Mouse (Mus musculus) kidney, embryonic 16.5 days (tissue): ENCODE results near the gene Dph5. TPM values are rescaled to one million over a fixed set of nuclear protein-coding genes. Genes with fewer than 3 reads are reported as not detected.

Source experiments
- ATAC-seq: fragments of 200-750 bp; cut with Nextera tagmentation; 2 replicates; pipeline ENCODE4 v1.8.0; 2017; ENCODE audit warnings: moderate TSS enrichment; ENCODE audit not compliant: low FRiP score, low TSS enrichment
- H3K27ac ChIP-seq: fragments of 300-500 bp; sonication (generic); 2 replicates; pipeline ENCODE4 v1.5.1; 2014; ENCODE audit warnings: low read length
- H3K27me3 ChIP-seq: fragments of 300-500 bp; sonication (generic); 2 replicates; pipeline ENCODE4 v1.6.1; 2014; ENCODE audit warnings: low read length, control low read depth, mixed read lengths; ENCODE audit not compliant: insufficient read depth
- H3K36me3 ChIP-seq: fragments of 300-500 bp; sonication (generic); 2 replicates; pipeline ENCODE4 v1.6.1; 2014; ENCODE audit warnings: low read length, control low read depth, mixed read lengths; ENCODE audit not compliant: insufficient read depth
- H3K4me1 ChIP-seq: fragments of 300-500 bp; sonication (generic); 2 replicates; pipeline ENCODE4 v1.6.1; 2014; ENCODE audit warnings: low read length, control low read depth, mixed read lengths; ENCODE audit not compliant: insufficient read depth
- H3K4me2 ChIP-seq: fragments of 300-500 bp; sonication (generic); replicated peaks from 2 replicates; pipeline ENCODE4 v1.6.1; 2014; ENCODE audit warnings: low read depth, low read length
- H3K4me3 ChIP-seq: fragments of 300-500 bp; sonication (generic); 2 replicates; pipeline ENCODE4 v1.5.1; 2014; ENCODE audit warnings: mild to moderate bottlenecking, low read length
- H3K9ac ChIP-seq: fragments of 300-500 bp; sonication (generic); replicated peaks from 2 replicates; pipeline ENCODE4 v1.6.1; 2014; ENCODE audit warnings: low read length
- H3K9me3 ChIP-seq: fragments of 300-500 bp; sonication (generic); 2 replicates; pipeline ENCODE4 v1.6.1; 2016; ENCODE audit warnings: low read length, control low read depth
- WGBS: fragments of 180-500 bp; shearing (Covaris S2); extraction: QIAGEN DNeasy Blood & Tissue Kit; methylation state at CpG from one replicate; pipeline ENCODE4 v1.1.7; 2014; 5-methylcytosine and 5-hydroxymethylcytosine counted together
- polyA plus RNA-seq: library from polyadenylated mRNA; unstranded; fragments of >200 nt; fragmentation: Nextera tagmentation; extraction: Ambion mirVana; gene quantifications from 2 replicates; pipeline ENCODE4 v1.2.1, GENCODE M21; 2015

The Dph5 gene
- polyA plus RNA-seq, 1 experiment from 2014 or later: 27.3 TPM

GRCm38 (mm10) chr3:115926531-115926930 is 38.9 kb downstream of the Dph5 start:
- H3K27me3 ChIP-seq: no peaks in the 10 kb centered on the region
- H3K4me3 ChIP-seq: no peak overlapping the region
- no peak overlapping the region for H3K4me2 ChIP-seq
- H3K9me3 ChIP-seq: no peaks in the 10 kb centered on the region
- peaks cover 6% of the 10 kb centered on the region; the same call in 1 of the 2 replicates for H3K36me3 ChIP-seq
- WGBS: 93% methylated on average over 8 of the region's 8 CpGs
- no peak overlapping the region for H3K9ac ChIP-seq
- ATAC-seq: no peak
- H3K27ac ChIP-seq: no peak overlapping the region
- H3K4me1 ChIP-seq: no peaks in the 10 kb centered on the region

- H3K4me3 ChIP-seq: no peak overlapping the region
- H3K4me2 ChIP-seq: no peak overlapping the region
- H3K27ac ChIP-seq: no peak overlapping the region
- H3K4me1 ChIP-seq: no peaks in the 10 kb centered on the region
- H3K27me3 ChIP-seq: no peaks in the 10 kb centered on the region
- WGBS: 85% methylated on average over 6 of the region's 6 CpGs
- peaks cover 2% of the 10 kb centered on the region; the same call in 1 of the 2 replicates for H3K36me3 ChIP-seq
- no peak overlapping the region for H3K9ac ChIP-seq
- no peak for ATAC-seq
- no peaks in the 10 kb centered on the region for H3K9me3 ChIP-seq
Measured at GRCm38 (mm10) chr3:115931701-115932100, 44.1 kb downstream of the Dph5 start.

- H3K9ac ChIP-seq: no peak overlapping the region
- no peak overlapping the region for H3K4me2 ChIP-seq
- H3K9me3 ChIP-seq: no peaks in the 10 kb centered on the region
- H3K36me3 ChIP-seq: 0 out of 2 replicates have a peak, but pooled peaks cover 2% of the 10 kb centered on the region
- ATAC-seq: no peak
- no peak overlapping the region for H3K27ac ChIP-seq
- H3K4me3 ChIP-seq: no peak overlapping the region
- H3K27me3 ChIP-seq: no peaks in the 10 kb centered on the region
- 86% methylated on average over 18 of the region's 18 CpGs for WGBS
- no peaks in the 10 kb centered on the region for H3K4me1 ChIP-seq
Measured at GRCm38 (mm10) chr3:115933293-115934186, 45.9 kb downstream of the Dph5 start.

- Histone ChIP-seq H3K27ac (no peak overlapping the region), H3K27me3 (no peaks in the 10 kb centered on the region), H3K9ac (no peak overlapping the region), H3K4me1 (no peaks in the 10 kb centered on the region), H3K4me2 (no peak overlapping the region), H3K4me3 (no peak overlapping the region), H3K9me3 (no peaks in the 10 kb centered on the region), H3K36me3 (0 out of 2 replicates have a peak, but pooled peaks cover 5% of the 10 kb centered on the region)
- no peak for ATAC-seq
- WGBS: 61% methylated on average over 4 of the region's 4 CpGs
Measured at GRCm38 (mm10) chr3:115936734-115937599, 49.3 kb downstream of the Dph5 start.

- 84% methylated on average over 10 of the region's 10 CpGs for WGBS
- Histone ChIP-seq H3K9me3 (no peaks in the 10 kb centered on the region), H3K27me3 (no peaks in the 10 kb centered on the region), H3K36me3 (peaks cover 11% of the 10 kb centered on the region; the same call in 1 of the 2 replicates), H3K27ac (no peak overlapping the region), H3K4me1 (no peaks in the 10 kb centered on the region), H3K4me3 (no peak overlapping the region), H3K4me2 (no peak overlapping the region), H3K9ac (no peak overlapping the region)
- no peak for ATAC-seq
Measured at GRCm38 (mm10) chr3:115937807-115938206, 50.2 kb downstream of the Dph5 start.

DNA sequence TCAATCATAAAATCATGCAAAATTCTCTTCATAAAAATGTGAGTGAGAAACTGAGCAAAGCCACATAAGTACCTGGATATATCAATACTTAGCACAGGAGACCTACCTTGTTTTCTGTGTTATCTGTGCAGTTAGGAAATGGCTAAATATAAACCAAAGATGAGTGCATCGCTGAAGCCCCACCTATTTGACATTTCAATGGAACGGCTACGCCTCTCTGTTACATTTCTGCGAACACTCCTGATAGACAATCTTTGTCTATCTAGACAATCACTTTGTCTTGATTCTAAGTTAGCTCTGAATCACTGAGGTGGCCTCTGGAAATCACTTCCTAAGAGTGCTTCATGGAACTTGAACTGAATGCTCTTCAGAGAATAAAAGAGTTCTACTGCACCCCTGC is 52.9 kb downstream of the Dph5 start:
- 97% methylated on average over 4 of the region's 4 CpGs for WGBS
- Histone ChIP-seq H3K4me1 (no peaks in the 10 kb centered on the region), H3K36me3 (peaks cover 25% of the 10 kb centered on the region), H3K9ac (no peak overlapping the region), H3K27ac (no peak overlapping the region), H3K4me3 (no peak overlapping the region), H3K27me3 (no peaks in the 10 kb centered on the region), H3K9me3 (no peaks in the 10 kb centered on the region), H3K4me2 (no peak overlapping the region)
- ATAC-seq: no peak

DNA sequence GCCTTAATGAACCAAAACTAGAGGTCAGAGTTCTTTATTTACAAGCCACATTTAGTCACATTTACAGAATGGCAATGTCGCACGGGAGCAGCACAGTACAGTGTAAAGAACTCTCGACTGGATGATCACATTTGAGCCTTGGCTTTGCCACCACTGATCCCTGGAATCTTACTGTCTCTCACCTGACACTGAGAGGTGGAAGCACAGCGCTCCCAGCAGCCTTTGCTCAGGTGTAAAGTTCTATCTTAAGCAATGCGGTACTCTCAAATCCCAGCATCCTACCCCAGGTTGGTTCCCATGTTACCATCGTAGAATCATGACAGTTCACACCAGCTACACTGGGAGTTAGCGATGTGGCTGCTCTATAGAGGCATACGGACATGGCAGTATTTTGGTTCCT is 53.8 kb downstream of the Dph5 start:
- H3K27ac ChIP-seq: no peak overlapping the region
- no peak for ATAC-seq

GRCm38 (mm10) chr3:115944376-115944775 is 56.7 kb downstream of the Dph5 start:
- Histone ChIP-seq H3K4me1 (no peaks in the 10 kb centered on the region), H3K4me2 (no peak overlapping the region), H3K27me3 (no peaks in the 10 kb centered on the region), H3K27ac (no peak overlapping the region), H3K9me3 (no peaks in the 10 kb centered on the region), H3K9ac (no peak overlapping the region), H3K36me3 (peaks cover 26% of the 10 kb centered on the region), H3K4me3 (no peak overlapping the region)
- 81% methylated on average over 6 of the region's 6 CpGs for WGBS
- no peak for ATAC-seq

More for the DNA sequence above, 53.8 kb downstream of the Dph5 start:
- WGBS: 94% methylated on average over 8 of the region's 8 CpGs
- no peak overlapping the region for H3K9ac ChIP-seq
- H3K4me3 ChIP-seq: no peak overlapping the region
- no peaks in the 10 kb centered on the region for H3K9me3 ChIP-seq
- H3K36me3 ChIP-seq: peaks cover 26% of the 10 kb centered on the region
- H3K4me1 ChIP-seq: no peaks in the 10 kb centered on the region
- no peaks in the 10 kb centered on the region for H3K27me3 ChIP-seq
- H3K4me2 ChIP-seq: no peak overlapping the region

- 91% methylated on average over 8 of the region's 8 CpGs for WGBS
- no peaks in the 10 kb centered on the region for H3K27me3 ChIP-seq
- no peak for ATAC-seq
- no peak overlapping the region for H3K9ac ChIP-seq
- H3K9me3 ChIP-seq: no peaks in the 10 kb centered on the region
- H3K27ac ChIP-seq: no peak overlapping the region
- no peak overlapping the region for H3K4me3 ChIP-seq
- no peaks in the 10 kb centered on the region for H3K4me1 ChIP-seq
- H3K36me3 ChIP-seq: peaks cover 26% of the 10 kb centered on the region
- H3K4me2 ChIP-seq: no peak overlapping the region
Measured at GRCm38 (mm10) chr3:115946272-115946671, 58.6 kb downstream of the Dph5 start.
